Mouse (Mus musculus) retina, postnatal 1 day (tissue): ENCODE measurements around the gene Gm1123.

Experiments
- DNase-seq: peaks from one replicate; pipeline ENCODE4 v3.0.0-alpha.2; 2012

Gene Gm1123

DNA sequence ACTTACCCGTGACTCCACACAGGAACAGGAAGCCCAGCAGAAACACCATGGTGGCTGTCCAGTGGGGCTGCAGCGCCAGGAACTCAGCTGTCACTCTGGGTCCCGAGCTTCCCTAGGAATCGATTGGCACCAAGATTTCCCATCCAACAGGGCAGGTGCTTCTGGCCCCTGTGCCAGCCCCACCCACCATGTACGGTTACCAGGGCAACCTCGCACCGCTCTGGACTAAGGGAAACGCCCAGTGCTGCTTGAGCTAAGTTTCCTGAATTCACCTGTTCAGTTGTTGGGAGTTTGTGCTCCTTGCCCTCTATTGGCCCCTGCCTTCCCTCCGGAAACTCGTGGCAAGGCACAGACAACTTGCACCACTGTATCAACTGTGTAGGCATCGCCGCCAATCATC, at the start of gene Gm1123:
Gene Gm1123 (minus strand): TSS at position 141 of the 400 bp plus-strand sequence.
- no peak for DNase-seq

DNA sequence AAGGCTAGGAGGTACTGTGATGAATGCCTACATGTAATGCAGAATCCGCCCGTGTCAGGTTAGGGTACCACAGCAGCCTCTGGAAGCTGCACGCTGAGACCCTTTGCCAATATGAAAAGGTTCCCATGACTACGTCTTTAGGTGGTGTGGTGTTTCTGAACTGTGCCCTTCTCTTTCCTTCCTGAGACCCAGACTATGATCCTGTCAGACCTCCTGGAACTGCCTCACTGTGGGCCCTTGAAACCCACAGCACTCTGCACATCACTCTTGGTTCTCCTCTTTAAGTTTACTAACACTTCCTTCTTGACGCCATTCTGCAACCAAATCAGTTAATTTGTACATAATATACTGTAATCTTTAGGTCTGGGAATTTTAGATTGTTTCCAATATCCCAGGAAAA, 46.2 kb upstream of the Gm1123 start:
- DNase-seq, result no peak

DNA sequence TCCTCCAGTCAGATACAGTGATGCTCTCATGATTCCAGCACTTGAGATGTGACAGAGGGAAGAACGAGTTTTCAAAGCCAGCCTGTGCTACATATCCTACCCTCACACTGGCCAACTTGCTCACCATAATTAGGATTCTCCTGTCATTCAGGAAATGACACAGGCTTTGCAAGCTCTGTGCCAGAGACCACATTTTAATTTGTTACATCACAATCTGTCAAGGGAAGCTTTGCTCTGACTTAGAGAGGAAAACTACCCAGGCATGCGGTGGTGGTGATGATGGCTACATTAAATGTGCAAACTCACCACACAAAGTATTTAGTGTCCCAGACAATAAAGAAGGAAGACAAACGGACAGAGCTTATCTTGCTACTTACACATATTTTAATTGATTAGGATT, 45.8 kb upstream of the Gm1123 start:
- DNase-seq, result no peak

DNA sequence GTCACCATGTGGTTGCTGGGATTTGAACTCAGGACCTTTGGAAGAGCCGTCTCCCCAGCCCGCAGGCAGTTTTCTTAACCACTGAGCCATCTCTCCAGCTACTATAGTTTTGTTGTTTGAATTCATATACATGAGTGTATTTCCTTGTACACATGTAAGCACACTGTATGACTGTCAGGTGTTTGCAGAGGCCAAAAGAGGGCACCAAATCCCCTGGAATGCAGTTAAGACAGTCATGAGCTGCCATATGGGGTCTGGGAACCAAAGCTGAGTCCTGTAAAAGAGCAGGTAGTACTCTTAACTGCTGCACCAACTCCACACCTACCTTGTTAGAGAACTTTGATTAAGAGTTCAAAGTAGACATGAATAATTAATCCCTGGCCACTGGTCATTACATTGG, 45.1 kb upstream of the Gm1123 start:
- no peak for DNase-seq

DNA sequence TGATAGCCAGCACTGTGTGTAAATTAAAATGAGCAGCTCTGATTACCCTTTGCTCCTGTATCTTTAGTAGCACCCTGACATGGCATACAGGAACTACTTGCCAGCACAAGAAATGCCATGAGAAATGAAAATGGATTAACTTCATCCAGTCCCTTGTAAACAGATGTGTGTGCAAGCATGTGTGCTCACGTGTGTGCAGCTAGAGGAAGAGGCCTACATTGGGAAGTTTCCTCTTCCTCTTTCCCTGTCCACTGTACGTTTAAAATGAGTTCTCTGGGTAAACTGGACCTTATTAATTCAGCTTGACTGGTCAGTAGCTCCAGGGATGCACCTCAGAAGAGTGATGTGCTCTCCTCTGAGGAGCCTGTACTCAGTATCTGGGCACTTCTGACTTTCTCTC, 38.9 kb upstream of the Gm1123 start:
- no peak for DNase-seq

DNA sequence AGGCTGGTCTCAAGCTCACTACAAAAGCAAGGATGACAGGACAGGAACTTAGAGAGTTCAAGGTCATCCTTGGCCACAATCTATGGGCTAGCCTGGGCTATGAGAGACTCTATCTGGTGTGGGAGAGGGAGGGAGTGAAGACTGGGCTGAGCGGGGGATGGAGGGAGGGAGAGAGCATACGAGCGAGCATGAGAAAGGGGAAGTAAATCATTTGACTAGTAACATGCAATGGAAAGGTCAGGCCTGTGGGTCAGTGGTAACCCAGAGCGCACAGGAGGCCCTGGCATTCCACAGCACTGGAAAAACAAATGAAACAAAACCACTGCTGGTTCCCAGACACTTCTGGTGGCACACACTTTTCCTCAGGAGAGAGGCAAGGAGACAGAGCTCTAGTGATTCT, 37.0 kb upstream of the Gm1123 start:
- no peak for DNase-seq

DNA sequence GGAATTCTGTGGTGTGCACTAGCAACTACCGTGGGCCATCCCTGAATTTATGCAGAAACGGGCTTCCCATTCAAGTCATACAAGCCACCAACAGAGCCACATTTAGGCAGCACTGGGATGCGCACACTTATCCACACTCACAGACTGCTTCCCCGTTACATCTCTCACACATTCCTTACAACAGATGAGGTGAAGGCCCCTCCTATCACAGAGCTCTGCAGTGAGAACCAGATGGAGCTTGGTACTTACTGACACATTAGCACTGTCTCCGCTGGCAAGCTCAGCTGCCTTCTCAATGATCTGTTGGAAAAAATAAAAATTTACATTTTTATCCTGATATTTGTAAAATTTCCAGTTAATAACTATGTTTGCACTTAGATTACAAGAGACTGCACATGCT, 29.8 kb upstream of the Gm1123 start:
- no peak for DNase-seq

DNA sequence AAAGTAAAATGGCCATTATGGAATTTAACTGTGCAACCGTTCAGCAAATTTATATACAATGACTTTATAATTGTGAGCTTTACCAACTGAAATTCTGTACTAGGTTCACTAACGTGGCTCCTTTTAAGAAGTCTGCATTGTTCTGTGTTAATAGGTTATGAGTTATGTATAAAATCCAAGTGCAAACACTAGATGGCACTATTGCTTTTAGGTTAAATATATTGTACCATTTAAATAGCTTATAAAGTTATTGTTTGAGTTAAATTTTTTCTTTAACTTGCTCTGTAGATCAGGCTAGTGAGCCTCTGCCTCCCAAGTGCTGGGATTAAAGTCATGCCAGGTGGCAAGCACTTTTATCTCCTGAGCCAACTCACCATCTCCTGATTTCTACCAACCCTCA, 28.7 kb upstream of the Gm1123 start:
- DNase-seq, result peak; percentile 59

DNA sequence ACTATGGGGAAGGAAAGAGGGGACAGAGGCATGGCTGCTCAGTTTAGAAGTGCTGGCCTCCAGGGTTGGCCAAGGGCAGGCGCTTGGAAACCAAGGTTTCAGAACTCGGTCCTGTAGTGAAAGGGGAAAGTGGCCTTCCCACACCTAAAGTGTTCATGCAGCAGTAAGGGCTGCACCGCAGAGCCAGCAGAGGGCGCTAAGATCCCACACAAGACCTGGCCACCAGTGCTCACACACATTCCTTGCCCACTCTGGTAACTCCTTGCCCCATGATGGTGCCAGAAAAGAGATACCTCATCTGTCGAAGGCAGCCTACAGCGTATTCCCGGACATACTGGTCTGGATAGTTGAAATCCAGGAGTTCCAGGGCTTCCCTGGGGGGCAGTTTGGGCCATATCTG, 27.0 kb upstream of the Gm1123 start:
- peak; percentile 82 for DNase-seq

DNA sequence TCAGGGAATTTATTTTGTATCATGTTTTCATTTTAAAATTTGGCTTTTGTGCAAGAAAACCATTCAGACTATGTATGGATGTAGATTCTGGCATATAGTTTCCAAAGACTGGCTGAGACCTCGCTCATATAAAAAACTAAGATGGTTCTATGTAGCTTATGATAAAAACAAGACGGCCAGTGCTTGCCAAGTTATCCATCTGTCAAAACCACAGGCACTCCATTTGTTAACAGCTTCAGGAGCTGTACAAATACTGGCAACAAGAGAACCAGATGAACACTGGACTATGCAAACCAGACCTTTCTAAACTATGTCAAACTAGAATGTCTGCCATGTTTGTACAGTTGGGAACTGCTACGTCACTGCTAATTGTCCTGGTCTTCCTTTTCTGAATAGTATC, 22.2 kb upstream of the Gm1123 start:
- no peak for DNase-seq

DNA sequence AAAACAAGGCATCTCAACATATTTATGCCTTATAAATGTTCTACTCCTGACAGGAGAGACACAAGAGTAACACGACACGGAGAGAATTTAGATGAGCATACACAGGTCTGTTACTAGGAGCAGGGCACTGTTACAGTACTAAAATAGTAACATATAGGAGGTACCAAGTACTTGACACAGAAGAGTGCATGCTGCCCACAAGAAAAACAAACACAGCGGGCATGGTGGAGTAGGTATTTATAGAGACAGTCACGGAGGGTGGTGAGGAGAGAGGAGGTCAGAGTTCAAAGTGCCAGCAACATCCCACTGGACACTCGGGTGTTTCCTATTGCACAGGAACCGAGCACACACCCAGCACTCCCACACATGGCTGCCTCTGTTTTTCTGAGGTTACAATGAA, 14.2 kb upstream of the Gm1123 start:
- no peak for DNase-seq

DNA sequence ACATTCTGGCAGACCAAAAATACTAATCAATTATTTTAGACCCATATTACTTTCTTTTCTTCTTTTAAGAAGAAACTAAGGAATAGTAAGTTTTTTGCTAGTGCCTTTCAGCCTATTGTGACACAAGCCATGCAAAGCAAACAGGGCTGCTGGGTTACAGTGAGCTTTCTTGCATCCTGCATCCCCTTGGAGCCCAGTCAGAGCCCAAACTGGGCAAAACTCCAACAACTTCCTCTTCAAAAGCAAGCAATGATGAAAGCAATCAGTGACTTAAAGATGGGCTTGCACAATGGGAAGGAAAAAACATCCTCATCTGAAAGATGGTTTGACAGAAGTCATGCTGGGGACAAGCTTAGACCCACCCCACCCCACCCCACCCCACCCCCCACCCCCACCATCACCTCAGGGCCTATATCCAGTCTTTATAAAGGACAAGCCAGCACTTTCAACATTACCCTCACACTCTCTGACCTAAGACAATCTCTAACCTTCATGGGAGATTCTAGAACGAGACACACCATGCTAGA, 13.3 kb upstream of the Gm1123 start:
- DNase-seq, result no peak

DNA sequence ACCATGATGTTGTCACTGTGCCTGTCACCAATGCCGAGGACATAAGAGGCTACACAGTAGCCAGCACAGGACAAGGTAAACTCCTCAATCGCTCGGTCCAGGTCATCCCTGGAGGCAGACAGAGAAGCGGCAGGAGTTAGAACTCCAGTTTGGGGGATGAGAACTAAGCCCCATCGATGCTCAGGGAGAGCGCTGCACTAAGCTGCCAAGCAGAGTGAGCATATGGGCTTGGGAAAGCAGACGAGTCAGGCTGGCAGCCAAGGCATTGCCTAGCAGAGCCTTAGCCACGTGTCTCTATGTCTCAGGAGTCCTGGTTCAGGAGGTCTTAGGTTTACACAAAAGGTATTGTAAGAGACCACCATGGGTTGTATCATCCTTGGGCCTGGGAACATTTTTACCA, 9.2 kb upstream of the Gm1123 start:
- no peak for DNase-seq

DNA sequence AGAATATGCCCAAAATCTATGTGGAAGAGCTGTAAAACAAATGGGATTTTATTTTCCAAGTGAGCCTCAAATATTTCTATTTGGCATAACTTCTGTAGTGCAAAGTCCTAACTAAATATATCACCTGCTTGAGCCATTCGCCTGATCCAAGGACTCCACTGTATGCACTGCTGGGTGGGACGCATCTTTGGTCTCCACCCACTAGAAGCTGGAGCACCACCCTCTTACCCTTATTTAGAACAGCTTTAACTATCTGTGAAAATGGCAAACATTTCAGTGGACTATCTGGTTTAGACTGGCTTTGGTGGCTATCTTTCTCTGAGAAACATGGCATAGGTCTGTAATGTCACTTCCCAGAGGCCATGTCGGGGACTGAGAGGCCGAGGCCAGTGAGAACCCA, 7.1 kb upstream of the Gm1123 start:
- DNase-seq, result no peak

DNA sequence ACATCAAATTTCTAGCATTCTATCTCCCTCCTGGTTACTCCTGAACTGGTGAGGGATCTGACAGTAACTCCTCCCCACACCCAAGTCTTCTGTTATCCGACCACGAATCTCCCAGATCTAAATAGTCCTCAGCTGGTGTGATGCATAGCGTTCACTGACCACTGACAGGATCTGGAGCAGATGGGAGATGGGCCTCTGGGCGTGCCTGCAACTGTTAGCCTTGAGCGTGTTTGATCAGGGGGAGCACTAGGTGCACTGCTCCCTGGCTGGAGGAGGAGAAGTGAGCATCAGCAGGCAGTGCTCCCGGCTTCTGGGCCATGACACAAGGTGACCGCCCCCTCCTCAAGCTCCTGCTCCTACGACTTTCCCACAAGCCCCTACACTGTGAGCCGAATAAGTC, 6.5 kb upstream of the Gm1123 start:
- no peak for DNase-seq

DNA sequence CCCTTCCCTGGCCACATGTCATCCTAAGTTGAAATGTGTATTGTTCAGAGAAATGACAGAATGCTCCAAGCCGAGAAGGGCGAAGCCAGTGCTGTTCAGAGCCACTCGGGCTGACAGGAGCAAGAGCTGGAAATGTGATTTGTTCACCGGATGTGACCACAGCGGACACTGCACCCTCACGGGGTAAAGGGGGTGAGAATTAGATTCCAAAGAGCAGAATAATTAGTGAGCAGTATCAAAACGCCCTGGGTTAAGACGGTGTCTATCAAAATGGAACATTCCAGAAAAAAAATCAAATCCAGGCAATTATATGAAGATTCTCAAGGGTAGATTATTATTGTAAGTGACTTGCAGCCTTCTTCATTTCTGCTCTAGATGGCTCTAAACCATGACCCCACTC, 1.4 kb downstream of the Gm1123 start:
- no peak for DNase-seq

DNA sequence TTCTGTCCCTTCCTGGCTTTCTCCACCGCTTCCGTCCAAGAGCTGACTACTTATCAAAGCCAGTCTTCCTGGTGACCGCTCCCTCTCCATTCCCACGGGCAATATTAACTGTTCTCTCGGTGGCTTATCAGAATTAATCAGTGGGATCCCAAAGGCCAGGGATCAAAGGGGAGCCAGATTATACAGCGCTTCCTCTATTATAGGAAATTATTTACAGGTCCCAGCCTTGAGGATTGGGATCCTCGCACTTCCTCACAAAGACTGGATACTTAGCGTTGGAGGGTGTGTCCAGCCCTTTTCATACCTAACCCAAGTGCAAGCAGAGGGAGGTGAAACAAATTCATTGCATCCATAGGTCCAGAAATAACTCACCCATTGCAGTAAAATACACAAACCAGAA, 3.5 kb downstream of the Gm1123 start:
- DNase-seq, result no peak

DNA sequence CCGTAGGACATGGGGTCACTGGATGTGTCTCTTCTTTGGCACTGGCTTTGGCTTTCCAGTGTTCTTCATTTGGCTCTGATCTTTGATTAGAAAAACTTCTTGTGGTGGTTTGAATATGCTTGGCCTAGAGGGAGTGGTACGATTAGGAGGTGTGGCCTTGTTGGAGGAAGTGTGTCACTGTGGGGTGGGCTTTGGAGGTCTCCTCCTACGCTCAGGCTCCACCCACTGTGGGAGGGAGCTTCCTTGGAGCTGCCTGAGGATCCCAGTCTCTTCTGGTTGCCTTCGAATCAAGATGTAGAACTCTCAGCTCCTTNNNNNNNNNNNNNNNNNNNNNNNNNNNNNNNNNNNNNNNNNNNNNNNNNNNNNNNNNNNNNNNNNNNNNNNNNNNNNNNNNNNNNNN, 13.8 kb downstream of the Gm1123 start:
- peak; percentile 62 for DNase-seq

DNA sequence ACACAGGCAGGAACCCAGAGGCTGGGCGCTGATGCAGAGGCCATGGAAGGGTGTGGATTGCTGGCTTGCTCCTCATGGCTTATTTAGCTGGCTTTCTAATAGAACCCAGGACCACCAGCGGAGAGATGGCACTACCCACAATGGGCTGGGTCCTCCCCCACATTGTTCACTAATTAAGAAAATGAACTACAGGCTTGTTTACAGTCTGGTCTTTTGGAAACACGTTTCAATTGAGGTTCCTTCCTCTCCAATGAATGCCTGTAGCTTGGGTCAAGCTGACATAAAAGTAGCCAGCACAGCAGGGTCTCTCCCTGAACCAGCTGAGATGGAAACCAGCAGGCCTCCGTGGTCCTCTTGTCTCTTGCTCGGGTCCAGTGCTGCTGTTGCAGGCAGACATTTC, 14.3 kb downstream of the Gm1123 start:
- peak; percentile 94 for DNase-seq

DNA sequence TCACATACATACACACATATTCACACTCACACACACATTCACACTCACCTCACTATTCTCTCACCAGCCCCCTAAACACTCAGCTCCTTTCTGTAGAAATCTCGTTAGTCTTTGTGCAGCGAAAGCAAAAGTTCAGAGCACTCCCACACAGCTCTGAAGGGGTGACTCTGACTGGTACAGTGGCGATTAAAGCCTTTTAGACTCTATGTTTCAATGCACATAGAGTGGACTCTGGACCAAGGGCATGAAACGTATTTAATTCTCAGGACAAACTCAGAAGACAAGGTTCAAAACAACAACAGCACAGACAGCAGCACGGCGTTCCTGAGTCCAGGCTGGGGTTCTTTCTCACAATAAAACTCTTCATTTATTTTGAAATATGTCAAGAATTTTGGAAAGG, 17.8 kb downstream of the Gm1123 start:
- no peak for DNase-seq

DNA sequence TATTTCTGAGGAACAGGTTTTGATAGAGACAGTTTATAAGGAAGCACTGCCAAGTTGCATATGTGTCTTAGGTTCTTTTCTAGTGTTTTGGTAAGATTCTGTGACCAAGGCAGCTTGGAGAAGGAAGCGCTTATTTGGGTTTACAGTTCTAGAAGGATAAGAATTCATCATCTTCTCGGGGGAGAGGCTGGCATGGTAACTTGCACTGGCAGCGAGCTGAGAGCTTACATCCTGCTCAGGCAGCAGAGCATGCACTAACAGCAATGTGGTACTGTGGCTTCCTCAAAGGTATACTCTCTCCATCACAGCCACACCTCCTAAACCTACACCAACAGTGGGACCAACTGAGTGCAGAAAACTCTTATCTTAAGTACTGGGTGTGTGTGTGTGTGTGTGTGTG, 18.8 kb downstream of the Gm1123 start:
- DNase-seq, result no peak

DNA sequence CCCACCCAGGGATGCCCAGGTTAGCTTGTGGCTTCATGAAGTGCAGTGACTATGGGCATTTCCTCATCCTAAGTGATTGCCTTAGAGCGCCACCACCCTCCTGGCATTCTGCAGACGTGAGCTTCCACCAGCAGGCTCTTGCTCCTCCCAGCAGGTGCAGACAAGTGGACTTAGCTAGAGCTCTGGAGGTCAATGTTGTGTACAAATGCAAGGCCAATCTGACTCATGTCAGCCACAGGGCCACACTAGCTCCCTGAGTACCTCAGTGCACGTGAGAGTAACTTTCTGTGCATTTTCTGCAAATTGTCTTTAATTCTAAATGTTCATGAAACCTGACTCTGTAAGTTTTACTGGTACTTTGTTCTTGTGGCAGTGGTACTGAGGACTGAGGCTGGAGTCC, 19.2 kb downstream of the Gm1123 start:
- DNase-seq, result no peak

DNA sequence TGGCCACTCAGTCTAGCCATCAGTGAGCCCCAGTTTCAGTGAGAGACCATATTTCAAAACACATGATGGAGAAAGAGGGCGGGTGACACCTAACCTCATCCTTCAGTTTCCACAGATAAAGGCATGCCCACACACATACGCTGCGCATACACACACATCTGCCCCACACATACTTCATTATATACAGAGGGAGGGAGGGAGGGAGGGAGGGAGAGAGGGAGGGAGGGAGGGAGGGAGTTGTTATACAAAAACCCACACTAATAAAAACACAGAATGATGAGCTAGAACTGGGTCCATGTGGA, 25.7 kb downstream of the Gm1123 start:
- no peak for DNase-seq

DNA sequence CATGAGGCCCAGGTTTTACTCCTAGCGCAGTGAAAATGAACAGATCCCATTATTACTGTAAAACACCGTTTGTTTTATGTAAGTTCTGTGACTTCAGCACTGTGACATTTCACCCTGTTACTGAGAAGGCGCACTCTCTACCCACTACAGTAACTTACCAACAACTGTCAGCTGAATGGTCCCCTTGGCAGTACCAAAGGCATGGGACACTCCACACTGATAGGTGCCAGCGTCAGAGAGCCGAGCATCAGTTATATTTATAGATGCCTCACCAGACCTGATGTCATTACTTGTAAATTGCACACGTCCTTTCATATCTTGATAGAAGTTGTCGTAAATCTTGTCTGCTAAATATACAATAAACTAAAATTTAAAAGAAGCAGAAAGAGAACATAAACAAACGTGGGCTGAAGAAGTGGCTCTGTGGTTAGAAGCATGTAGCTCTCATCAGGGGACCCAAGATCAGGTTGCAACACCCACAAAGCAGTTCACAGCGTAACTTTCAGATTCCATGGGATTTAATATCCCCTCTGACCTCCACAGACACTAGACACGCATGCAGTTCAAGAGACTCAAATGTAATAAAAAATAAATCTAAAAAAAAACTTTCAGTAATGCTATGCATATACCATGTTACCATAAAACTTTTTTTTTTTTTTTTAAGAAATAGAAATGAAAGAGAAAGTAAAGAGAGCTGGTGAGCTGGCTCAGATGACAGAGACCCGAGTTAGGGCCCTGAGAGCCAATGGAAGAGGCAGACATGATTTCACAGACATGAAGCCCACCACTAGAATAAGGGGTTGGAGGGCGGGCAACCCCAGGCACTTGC, 26.2 kb downstream of the Gm1123 start:
- no peak for DNase-seq

DNA sequence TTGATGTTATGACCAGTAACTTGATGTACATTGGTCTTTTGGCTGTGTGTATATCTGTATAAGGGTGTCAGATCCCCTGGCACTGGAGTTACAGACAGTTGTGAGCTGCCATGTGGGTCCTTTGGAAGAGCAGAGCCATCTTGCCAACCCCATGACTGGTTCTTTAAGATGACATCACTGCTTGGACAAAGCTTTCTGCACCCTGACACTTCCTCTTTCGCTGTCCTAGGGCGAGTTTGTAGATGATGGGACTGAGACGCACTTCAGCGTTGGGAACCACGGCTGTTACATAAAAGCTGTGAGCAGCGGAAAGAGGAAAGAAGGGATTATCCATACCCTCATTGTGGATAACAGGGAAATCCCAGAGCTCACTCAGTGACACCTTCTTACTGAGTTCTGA, 34.2 kb downstream of the Gm1123 start:
- DNase-seq, result no peak
